Mouse (Mus musculus): ENCODE results near the gene Gm21988. TPM values are rescaled to one million over a fixed set of nuclear protein-coding genes. Genes with fewer than 3 reads are reported as not detected.

Gene Gm21988
- polyA plus RNA-seq, 1 experiment from 2014 or later = 5.2 TPM

DNA sequence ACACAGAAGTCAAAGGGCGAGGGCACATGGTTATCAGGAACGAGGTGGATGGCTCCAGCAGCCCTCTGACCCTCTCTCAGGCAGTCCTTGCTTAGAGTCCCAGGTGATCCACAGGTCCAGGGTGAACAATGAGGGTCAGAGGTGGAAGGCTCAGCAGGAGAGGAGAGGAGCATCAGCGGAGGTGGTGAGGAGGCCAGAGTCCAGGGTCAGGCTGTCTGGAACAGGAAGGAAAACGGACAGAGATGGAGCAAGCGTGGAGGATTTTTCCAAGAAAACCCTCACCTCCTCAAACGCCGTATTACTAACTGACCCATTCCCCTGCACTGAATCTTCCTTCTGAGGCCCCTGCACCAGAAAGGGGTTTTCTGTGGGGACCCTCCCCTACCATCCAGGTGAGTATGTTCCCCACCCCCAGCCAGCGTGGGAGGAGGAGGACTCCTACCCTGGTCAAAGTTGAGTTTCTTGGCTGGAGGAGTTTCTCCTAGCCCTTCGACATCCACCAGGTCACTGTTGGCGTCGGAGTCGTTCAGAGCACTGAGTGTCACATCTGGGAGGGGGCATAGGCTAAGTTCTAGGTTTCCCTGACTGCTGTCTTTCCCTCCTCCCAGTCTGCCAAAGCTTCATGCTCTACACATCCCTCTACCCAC is 4.3 kb downstream of the Gm21988 start:
- Histone ChIP-seq H3K36me3 (replicated peaks) (peaks cover 18% of the 10 kb centered on the region), H3K27me3 (peaks cover 14% of the 10 kb centered on the region), H3K4me1 (replicated peaks) (peaks cover 61% of the 10 kb centered on the region), H3K9ac (no peak overlapping the region), H3K9me3 (replicated peaks) (no peaks in the 10 kb centered on the region), H3K4me3 (replicated peaks) (no peak overlapping the region), H3K27ac (replicated peaks) (peak overlapping the region; percentile 52; the same call in 1 of the 2 replicates), H3K4me2 (0 out of 2 replicates have a peak overlapping the region, but pooled peaks have one; percentile 92)
- WGBS (ENCODE audit: insufficient replicate concordance) = 88% methylated on average over 12 of the region's 12 CpGs
- ATAC-seq (ENCODE audit: insufficient read depth) = no peak

DNA sequence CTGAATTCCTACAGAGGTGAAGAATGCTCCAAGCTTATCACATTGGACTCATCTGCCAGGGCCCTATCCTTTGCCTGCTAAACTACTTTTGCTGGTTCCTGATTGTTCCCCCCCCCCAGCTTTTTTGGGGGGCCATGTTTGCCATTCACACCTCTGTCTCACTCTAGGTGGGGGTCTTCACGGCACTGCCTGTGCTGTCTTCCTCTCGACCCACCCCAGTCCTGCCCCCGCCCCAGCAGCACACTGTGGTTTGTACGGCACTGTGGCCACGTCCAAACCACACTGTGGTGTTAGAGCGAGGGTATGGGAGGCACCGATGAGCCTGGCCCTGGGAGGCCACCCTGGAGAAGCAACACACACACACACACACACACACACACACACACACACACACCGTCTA is 5.1 kb downstream of the Gm21988 start:
- no peak overlapping the region for H3K4me3 ChIP-seq (replicated peaks)
- H3K9me3 ChIP-seq (replicated peaks) = no peaks in the 10 kb centered on the region
- H3K27ac ChIP-seq (replicated peaks) = peak overlapping the region; percentile 52; the same call in 1 of the 2 replicates
- H3K36me3 ChIP-seq (replicated peaks) = peaks cover 18% of the 10 kb centered on the region
- H3K4me1 ChIP-seq (replicated peaks) = peaks cover 66% of the 10 kb centered on the region
- WGBS (ENCODE audit: insufficient replicate concordance) = 25% methylated on average over 8 of the region's 8 CpGs
- no peak for ATAC-seq (ENCODE audit: insufficient read depth)
- H3K9ac ChIP-seq = no peak overlapping the region
- H3K27me3 ChIP-seq = peaks cover 23% of the 10 kb centered on the region
- no peak overlapping the region for H3K4me2 ChIP-seq

DNA sequence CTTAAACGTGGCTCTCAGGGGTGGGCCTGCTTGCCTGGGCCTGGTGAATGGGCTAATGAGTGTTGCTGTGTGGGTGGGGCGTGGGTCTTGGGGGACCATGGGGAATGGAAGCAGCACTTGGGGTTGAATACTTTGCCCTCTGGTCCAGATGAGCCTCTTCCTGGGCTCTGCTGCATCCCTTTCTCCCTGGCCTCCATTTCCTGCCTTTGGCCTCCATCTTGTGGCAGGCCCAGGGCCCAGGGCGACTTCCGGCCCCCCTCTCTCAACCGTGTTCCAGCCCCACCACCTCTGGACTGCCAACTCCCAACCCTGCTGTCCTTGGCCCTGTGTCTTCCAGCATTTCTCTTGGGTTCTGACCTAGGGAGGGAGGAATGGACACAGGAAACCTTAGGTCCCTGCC is 5.6 kb downstream of the Gm21988 start:
- Histone ChIP-seq H3K27ac (replicated peaks) (no peak overlapping the region), H3K4me3 (replicated peaks) (no peak overlapping the region), H3K9me3 (replicated peaks) (no peaks in the 10 kb centered on the region), H3K9ac (no peak overlapping the region), H3K36me3 (replicated peaks) (peaks cover 18% of the 10 kb centered on the region), H3K4me1 (replicated peaks) (peaks cover 70% of the 10 kb centered on the region), H3K4me2 (no peak overlapping the region), H3K27me3 (peaks cover 27% of the 10 kb centered on the region)
- ATAC-seq (ENCODE audit: insufficient read depth) = no peak
- WGBS (ENCODE audit: insufficient replicate concordance) = 56% methylated on average over 5 of the region's 5 CpGs

DNA sequence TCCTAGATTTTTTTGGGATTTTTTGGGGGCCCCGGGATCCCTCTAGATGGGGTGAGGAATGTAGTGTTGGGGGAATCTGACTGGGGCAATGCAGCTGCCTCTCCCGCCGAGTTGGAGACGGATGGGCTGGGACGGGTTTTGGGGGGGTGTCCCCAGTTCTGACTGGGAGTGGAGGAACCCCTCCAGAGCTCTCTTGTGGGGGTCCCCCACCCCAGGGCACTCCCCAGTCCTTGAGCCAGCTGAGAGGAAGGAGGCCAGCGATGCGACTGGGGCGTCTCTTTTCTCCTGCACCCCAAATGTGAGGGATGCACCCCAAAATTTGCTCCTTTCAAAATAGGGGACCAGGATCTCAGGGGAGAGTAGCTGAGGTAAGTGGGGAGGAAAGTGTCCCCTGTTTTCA is 6.6 kb downstream of the Gm21988 start:
- H3K4me3 ChIP-seq (replicated peaks) = no peak overlapping the region
- H3K4me2 ChIP-seq = no peak overlapping the region
- H3K4me1 ChIP-seq (replicated peaks) = peaks cover 73% of the 10 kb centered on the region
- 54% methylated on average over 8 of the region's 8 CpGs for WGBS (ENCODE audit: insufficient replicate concordance)
- H3K27ac ChIP-seq (replicated peaks) = no peak overlapping the region
- peaks cover 37% of the 10 kb centered on the region for H3K27me3 ChIP-seq
- H3K9ac ChIP-seq = no peak overlapping the region
- peaks cover 18% of the 10 kb centered on the region for H3K36me3 ChIP-seq (replicated peaks)
- no peaks in the 10 kb centered on the region for H3K9me3 ChIP-seq (replicated peaks)
- ATAC-seq (ENCODE audit: insufficient read depth) = no peak

DNA sequence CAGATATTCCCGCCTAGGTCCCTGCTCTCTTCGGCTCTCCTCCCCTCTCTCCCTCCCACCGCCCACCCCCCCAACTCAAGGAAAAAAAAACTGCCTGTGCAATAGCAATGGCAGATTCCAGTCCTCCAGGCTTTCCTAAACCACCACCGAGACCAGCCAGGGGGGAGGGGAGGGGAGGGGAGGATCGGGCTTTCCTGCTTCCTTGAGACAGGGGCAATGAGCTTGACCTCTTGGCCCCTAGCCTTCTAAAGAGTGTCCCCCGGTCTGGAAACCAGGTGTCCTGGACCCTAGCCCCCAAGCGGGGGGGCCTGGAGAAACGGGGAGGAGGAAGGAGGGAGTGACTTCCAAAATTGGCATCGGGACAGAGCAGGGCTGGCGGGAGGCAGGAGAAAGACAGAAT is 7.1 kb downstream of the Gm21988 start:
- peak overlapping the region; percentile 50 for H3K4me2 ChIP-seq
- no peak for ATAC-seq (ENCODE audit: insufficient read depth)
- H3K36me3 ChIP-seq (replicated peaks) = peaks cover 18% of the 10 kb centered on the region
- H3K4me3 ChIP-seq (replicated peaks) = peak overlapping the region; percentile 22; the same call in 1 of the 2 replicates
- H3K9ac ChIP-seq = no peak overlapping the region
- WGBS (ENCODE audit: insufficient replicate concordance) = 17% methylated on average over 10 of the region's 10 CpGs
- H3K4me1 ChIP-seq (replicated peaks) = peaks cover 77% of the 10 kb centered on the region
- no peak overlapping the region for H3K27ac ChIP-seq (replicated peaks)
- H3K9me3 ChIP-seq (replicated peaks) = no peaks in the 10 kb centered on the region
- peaks cover 42% of the 10 kb centered on the region for H3K27me3 ChIP-seq

DNA sequence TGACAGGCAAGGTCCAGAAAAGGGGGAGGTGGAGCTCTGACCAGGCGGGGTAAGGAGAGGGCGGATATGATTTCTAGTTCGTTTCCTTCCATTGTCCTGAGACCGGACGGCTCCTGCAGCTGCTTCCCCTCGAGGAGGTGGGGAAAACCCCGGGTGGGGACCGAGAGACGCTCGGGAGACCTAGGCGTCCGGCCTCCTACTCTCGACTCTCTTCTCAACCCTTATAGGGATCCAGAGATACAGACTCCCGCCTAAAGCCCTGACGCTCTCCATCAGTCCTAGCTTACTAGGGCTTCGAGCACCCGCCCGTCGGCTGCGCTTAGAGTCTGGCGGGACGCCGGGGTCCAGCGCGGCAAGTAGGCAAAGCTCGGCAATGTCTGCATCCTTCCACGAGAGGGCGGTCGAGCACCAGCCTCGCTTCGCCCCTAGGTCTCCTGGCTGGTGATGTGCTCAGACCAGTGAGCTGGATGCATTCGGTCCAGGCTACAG is 9.3 kb downstream of the Gm21988 start:
- peaks cover 78% of the 10 kb centered on the region for H3K4me1 ChIP-seq (replicated peaks)
- 1% methylated on average over 32 of the region's 32 CpGs for WGBS (ENCODE audit: insufficient replicate concordance)
- ATAC-seq (ENCODE audit: insufficient read depth) = peak; percentile 38

DNA sequence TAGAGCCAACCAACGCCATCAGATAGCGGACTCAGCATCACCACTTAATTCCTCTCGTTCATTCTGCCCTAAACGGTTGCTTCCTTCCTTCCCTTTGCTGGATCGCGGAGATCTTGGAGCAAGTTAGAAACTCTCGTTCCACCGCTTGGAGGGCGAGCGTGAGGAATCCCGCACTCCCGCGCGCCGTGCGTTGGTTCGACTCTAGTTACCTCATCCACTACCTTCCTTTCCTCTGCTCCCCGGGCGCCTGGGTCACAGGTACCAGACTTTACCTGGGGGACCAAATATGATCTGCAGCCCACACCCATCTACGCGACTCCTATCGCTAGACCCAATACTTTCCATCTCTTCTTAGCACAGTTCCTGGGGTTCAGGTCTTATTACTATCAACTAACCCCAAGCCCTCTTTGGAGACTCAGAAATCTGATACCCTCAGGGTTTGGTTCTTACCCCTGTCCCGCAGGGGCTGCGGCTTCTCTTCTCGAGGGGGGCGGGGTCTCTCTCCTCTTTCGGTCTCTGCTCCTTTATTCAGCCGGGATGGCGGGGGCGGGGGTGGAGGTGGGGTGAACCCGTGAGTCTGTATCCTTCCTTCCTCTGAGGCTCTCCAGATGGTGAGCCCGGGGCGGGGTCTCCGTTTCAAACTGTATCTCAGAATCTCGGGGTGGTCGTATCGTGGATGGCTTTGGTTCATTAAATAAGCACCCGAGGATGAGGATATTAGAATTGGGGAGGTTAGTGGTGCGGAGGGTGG is 10.2 kb downstream of the Gm21988 start, which contains the start of gene Bcl6b:
Bcl6b (minus strand) TSS at position 539 of the 751 bp plus-strand sequence.
- Histone ChIP-seq H3K27me3 (peaks cover 67% of the 10 kb centered on the region), H3K9me3 (replicated peaks) (no peaks in the 10 kb centered on the region), H3K36me3 (replicated peaks) (peaks cover under 1% of the 10 kb centered on the region; the same call in 1 of the 2 replicates), H3K4me1 (replicated peaks) (peaks cover 78% of the 10 kb centered on the region), H3K4me2 (peak within 1 kb of the TSS; percentile 89), H3K4me3 (replicated peaks) (peak within 1 kb of the TSS; percentile 55), H3K27ac (replicated peaks) (peak within 1 kb of the TSS; percentile 68), H3K9ac (peak within 1 kb of the TSS; percentile 53)
- WGBS (ENCODE audit: insufficient replicate concordance) = 2% methylated on average over 39 of the region's 39 CpGs
- ATAC-seq (ENCODE audit: insufficient read depth) = peak; percentile 8; the same call in 1 of the 2 replicates

More for the DNA sequence above, 9.3 kb downstream of the Gm21988 start:
- H3K36me3 ChIP-seq (replicated peaks) = peaks cover 9% of the 10 kb centered on the region
- peak overlapping the region; percentile 89 for H3K4me2 ChIP-seq
- no peaks in the 10 kb centered on the region for H3K9me3 ChIP-seq (replicated peaks)
- 0 out of 2 replicates have a peak overlapping the region, but pooled peaks have one; percentile 53 for H3K9ac ChIP-seq
- peak overlapping the region; percentile 55 for H3K4me3 ChIP-seq (replicated peaks)
- no peak overlapping the region; the same call in 1 of the 2 replicates for H3K27ac ChIP-seq (replicated peaks)
- peaks cover 62% of the 10 kb centered on the region for H3K27me3 ChIP-seq

DNA sequence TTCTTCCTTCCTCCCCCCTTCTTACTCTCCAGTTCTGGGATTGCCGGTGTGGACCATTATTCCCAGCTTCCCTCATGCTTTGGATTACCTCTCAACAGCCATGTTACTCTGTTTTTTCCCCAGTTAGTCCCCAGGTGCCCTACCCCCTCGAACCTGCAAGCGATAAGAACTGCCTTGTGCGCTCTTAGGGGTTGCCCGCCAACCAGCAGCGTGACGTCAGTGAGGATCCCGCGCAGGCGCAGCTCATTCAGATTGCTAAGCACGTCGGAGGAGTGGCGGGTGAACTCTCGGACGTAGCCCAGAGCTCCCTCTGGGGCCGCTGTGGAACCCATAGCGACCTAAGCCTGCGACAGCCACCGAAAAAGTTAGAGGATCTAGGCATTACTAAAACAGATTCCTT is 10.8 kb downstream of the Gm21988 start:
- ATAC-seq (ENCODE audit: insufficient read depth) = peak; percentile 80
- H3K27me3 ChIP-seq = peaks cover 67% of the 10 kb centered on the region
- peaks cover 78% of the 10 kb centered on the region for H3K4me1 ChIP-seq (replicated peaks)
- H3K36me3 ChIP-seq (replicated peaks) = no peaks in the 10 kb centered on the region
- peak overlapping the region; percentile 53 for H3K9ac ChIP-seq
- H3K9me3 ChIP-seq (replicated peaks) = no peaks in the 10 kb centered on the region
- peak overlapping the region; percentile 55 for H3K4me3 ChIP-seq (replicated peaks)
- peak overlapping the region; percentile 68 for H3K27ac ChIP-seq (replicated peaks)
- H3K4me2 ChIP-seq = peak overlapping the region; percentile 89
- 1% methylated on average over 19 of the region's 19 CpGs for WGBS (ENCODE audit: insufficient replicate concordance)

DNA sequence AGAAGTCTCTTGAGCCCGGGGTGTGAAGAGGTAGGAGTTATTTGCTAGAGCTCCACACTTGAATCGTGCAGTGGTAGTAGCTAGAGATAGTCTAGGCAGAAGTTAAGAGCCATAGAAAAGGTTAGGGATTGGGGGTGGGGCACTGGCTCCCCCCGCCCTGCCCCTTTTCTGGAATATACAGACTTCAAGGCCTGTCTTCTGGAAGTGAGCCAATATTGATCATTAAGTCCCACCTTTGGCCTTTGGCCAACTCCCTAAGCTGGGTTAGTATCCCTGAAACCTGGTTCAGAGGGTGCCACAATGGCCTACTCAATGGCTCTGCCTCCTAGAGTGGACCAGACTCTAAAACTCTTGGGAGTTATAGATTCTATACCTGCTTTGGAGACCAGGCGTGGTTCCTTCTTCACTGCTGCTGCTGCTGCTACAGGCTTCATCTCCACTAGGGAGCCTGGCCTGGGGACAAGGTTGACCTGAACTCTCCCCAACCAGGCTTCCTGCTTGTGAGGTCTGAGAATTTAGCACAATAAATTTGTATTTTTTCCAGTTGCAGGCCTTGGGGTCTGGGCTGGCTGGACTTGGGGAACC is 11.9 kb downstream of the Gm21988 start:
- no peaks in the 10 kb centered on the region for H3K36me3 ChIP-seq (replicated peaks)
- 66% methylated on average over 4 of the region's 4 CpGs for WGBS (ENCODE audit: insufficient replicate concordance)
- peaks cover 67% of the 10 kb centered on the region for H3K27me3 ChIP-seq
- peak overlapping the region; percentile 89 for H3K4me2 ChIP-seq
- peaks cover 83% of the 10 kb centered on the region for H3K4me1 ChIP-seq (replicated peaks)
- ATAC-seq (ENCODE audit: insufficient read depth) = no peak
- H3K27ac ChIP-seq (replicated peaks) = peak overlapping the region; percentile 46; the same call in 1 of the 2 replicates
- H3K4me3 ChIP-seq (replicated peaks) = no peak overlapping the region
- no peaks in the 10 kb centered on the region for H3K9me3 ChIP-seq (replicated peaks)
- H3K9ac ChIP-seq = 0 out of 2 replicates have a peak overlapping the region, but pooled peaks have one; percentile 53

DNA sequence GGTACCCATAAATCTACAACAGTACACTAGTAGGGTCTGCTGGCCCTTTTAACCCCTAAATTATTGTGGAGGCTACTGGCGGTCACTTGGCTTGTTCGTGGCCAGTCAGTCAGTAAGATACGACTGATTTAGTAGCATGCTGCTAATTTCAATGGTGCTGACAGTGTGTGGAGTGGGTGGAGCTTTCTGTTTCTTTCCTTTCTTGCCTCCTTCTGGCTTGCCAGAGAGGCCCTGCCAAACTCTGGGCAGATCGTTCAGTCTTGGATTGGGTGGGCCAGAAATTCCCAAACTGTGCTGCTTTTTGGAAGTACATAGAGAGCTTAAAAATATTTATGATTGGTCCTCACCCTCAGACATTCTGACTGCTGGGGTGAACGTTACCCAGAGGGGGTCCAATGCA is 12.5 kb downstream of the Gm21988 start:
- Histone ChIP-seq H3K9me3 (replicated peaks) (no peaks in the 10 kb centered on the region), H3K27me3 (peaks cover 61% of the 10 kb centered on the region), H3K4me3 (replicated peaks) (peak overlapping the region; percentile 24; the same call in 1 of the 2 replicates), H3K4me1 (replicated peaks) (peaks cover 89% of the 10 kb centered on the region), H3K36me3 (replicated peaks) (no peaks in the 10 kb centered on the region), H3K4me2 (peak overlapping the region; percentile 89), H3K9ac (0 out of 2 replicates have a peak overlapping the region, but pooled peaks have one; percentile 0), H3K27ac (replicated peaks) (peak overlapping the region; percentile 46; the same call in 1 of the 2 replicates)
- no peak for ATAC-seq (ENCODE audit: insufficient read depth)
- 41% methylated on average over 5 of the region's 5 CpGs for WGBS (ENCODE audit: insufficient replicate concordance)

DNA sequence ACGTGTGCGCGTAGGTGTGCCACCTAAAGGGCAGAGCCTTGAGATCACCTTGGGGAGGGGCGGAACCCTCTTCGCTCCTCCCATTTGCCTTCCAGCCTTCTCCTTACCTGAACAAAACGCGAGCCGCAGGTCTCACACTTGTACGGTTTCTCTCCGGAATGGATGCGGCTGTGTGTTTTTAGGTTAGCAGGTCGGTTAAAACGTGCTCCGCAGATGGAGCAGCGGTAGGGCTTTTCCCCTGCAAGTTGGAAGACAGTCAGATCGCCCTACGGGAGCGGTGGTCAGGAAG is 13.1 kb downstream of the Gm21988 start:
- Histone ChIP-seq H3K9me3 (replicated peaks) (no peaks in the 10 kb centered on the region), H3K9ac (0 out of 2 replicates have a peak overlapping the region, but pooled peaks have one; percentile 5), H3K4me2 (peak overlapping the region; percentile 89), H3K4me1 (replicated peaks) (peaks cover 95% of the 10 kb centered on the region), H3K36me3 (replicated peaks) (no peaks in the 10 kb centered on the region), H3K4me3 (replicated peaks) (peak overlapping the region; percentile 24), H3K27me3 (peaks cover 60% of the 10 kb centered on the region), H3K27ac (replicated peaks) (0 out of 2 replicates have a peak overlapping the region, but pooled peaks have one; percentile 46)
- ATAC-seq (ENCODE audit: insufficient read depth) = no peak
- WGBS (ENCODE audit: insufficient replicate concordance) = 25% methylated on average over 18 of the region's 18 CpGs
